22 mouse cellular contexts compared by ENCODE assay signal in genomic region chr9:119908708-119909107, GRCm38 (mm10). TPM values are rescaled to one million over a fixed set of nuclear protein-coding genes. Genes with fewer than 3 reads are reported as not detected.
DNase-seq lines count a peak whose midpoint lies in the region; ATAC-seq and TF ChIP-seq lines count a peak whose summit lies in the region.
"Had no signal": no experiment of that assay in that cellular context is flagged by ENCODE, and none has a peak within 500 bp of the region (broad histone marks: within the 10 kb centered on the region; RNA-seq: fewer than 3 reads in every experiment).

No protein-coding gene starts in this region.

- 64% methylated on average over 3 of the region's 3 CpGs for WGBS in kidney, embryonic 14.5 days
- WGBS in kidney, embryonic 15.5 days = 50% methylated on average over 3 of the region's 3 CpGs
- 60% methylated on average over 3 of the region's 3 CpGs for WGBS in kidney, embryonic 16.5 days
- WGBS in kidney, postnatal 0 days = 55% methylated on average over 3 of the region's 3 CpGs
- WGBS in kidney, adult 2 months = 64% methylated on average over 3 of the region's 3 CpGs

- H3K9me3 ChIP-seq in kidney, embryonic 14.5 days (ENCODE audit: control insufficient read depth, low read length) = no peaks in the 10 kb centered on the region
- no peaks in the 10 kb centered on the region for H3K9me3 ChIP-seq in kidney, embryonic 15.5 days (replicated peaks)
- no peaks in the 10 kb centered on the region for H3K9me3 ChIP-seq in kidney, embryonic 16.5 days (ENCODE audit: low read length)
- no peaks in the 10 kb centered on the region for H3K9me3 ChIP-seq in kidney, postnatal 0 days (replicated peaks; ENCODE audit: low read length)
- H3K9me3 ChIP-seq: G1E had no signal

- peaks cover 94% of the 10 kb centered on the region for H3K36me3 ChIP-seq in kidney, embryonic 14.5 days (ENCODE audit: control insufficient read depth, insufficient read depth, low read length)
- H3K36me3 ChIP-seq in kidney, embryonic 15.5 days = peaks cover 99% of the 10 kb centered on the region
- peaks cover 87% of the 10 kb centered on the region for H3K36me3 ChIP-seq in kidney, embryonic 16.5 days (ENCODE audit: insufficient read depth, low read length)
- peaks cover 83% of the 10 kb centered on the region for H3K36me3 ChIP-seq in kidney, postnatal 0 days (ENCODE audit: insufficient read depth, low read length)
- peaks cover 7% of the 10 kb centered on the region for H3K36me3 ChIP-seq in kidney, adult 2 months (ENCODE audit: control insufficient read depth, insufficient read depth, low read length)

- H3K27ac ChIP-seq in kidney, embryonic 14.5 days (ENCODE audit: low read depth, low read length) = no peak overlapping the region
- H3K27ac ChIP-seq in kidney, embryonic 15.5 days = peak overlapping the region; percentile 18; the same call in 1 of the 2 replicates
- H3K27ac ChIP-seq in kidney, embryonic 16.5 days (ENCODE audit: low read length) = no peak overlapping the region
- no peak overlapping the region for H3K27ac ChIP-seq in kidney, postnatal 0 days
- no peak overlapping the region for H3K27ac ChIP-seq in kidney, adult 2 months (ENCODE audit: insufficient read depth, low read depth, low read length)

- no peaks in the 10 kb centered on the region for H3K4me1 ChIP-seq in kidney, embryonic 14.5 days (ENCODE audit: control insufficient read depth, insufficient read depth, low read length)
- 0 out of 2 replicates have a peak, but pooled peaks cover 5% of the 10 kb centered on the region for H3K4me1 ChIP-seq in kidney, embryonic 15.5 days
- no peaks in the 10 kb centered on the region for H3K4me1 ChIP-seq in kidney, embryonic 16.5 days (ENCODE audit: insufficient read depth, low read length)
- H3K4me1 ChIP-seq in kidney, postnatal 0 days (replicated peaks; ENCODE audit: insufficient read depth, low read length) = no peaks in the 10 kb centered on the region
- H3K4me1 ChIP-seq in kidney, adult 2 months (ENCODE audit: control insufficient read depth, insufficient read depth, low read length) = no peaks in the 10 kb centered on the region

- TF ChIP-seq CTCF in kidney, postnatal 0 days (IDR thresholded peaks at IDR 0.05; ENCODE audit: low read depth) = no peak
- no peak for TF ChIP-seq CTCF in kidney, adult 2 months (conservative IDR thresholded peaks at IDR 0.05; ENCODE audit: insufficient read depth, insufficient read length, low read depth, low read length)

- H3K9ac ChIP-seq in kidney, embryonic 14.5 days (ENCODE audit: low read depth, low read length) = no peak overlapping the region
- H3K9ac ChIP-seq in kidney, embryonic 15.5 days = no peak overlapping the region
- no peak overlapping the region for H3K9ac ChIP-seq in kidney, embryonic 16.5 days (replicated peaks; ENCODE audit: low read length)
- no peak overlapping the region for H3K9ac ChIP-seq in kidney, postnatal 0 days (ENCODE audit: low read depth, low read length)

- no peak overlapping the region for H3K4me3 ChIP-seq in kidney, embryonic 14.5 days (ENCODE audit: low read length)
- H3K4me3 ChIP-seq in kidney, embryonic 15.5 days (replicated peaks) = no peak overlapping the region
- no peak overlapping the region for H3K4me3 ChIP-seq in kidney, embryonic 16.5 days (ENCODE audit: low read length)
- no peak overlapping the region for H3K4me3 ChIP-seq in kidney, postnatal 0 days (replicated peaks; ENCODE audit: low read depth, low read length)
- no peak overlapping the region for H3K4me3 ChIP-seq in kidney, adult 2 months (ENCODE audit: insufficient read depth, low read depth, low read length)

- no peak for TF ChIP-seq POLR2A in kidney, adult 2 months (IDR thresholded peaks at IDR 0.05; ENCODE audit: low read depth, low read length)

- no peaks in the 10 kb centered on the region for H3K27me3 ChIP-seq in kidney, embryonic 14.5 days (ENCODE audit: control insufficient read depth, insufficient read depth, low read length)
- H3K27me3 ChIP-seq in kidney, embryonic 15.5 days = no peaks in the 10 kb centered on the region
- H3K27me3 ChIP-seq in kidney, embryonic 16.5 days (ENCODE audit: insufficient read depth, low read length) = no peaks in the 10 kb centered on the region
- H3K27me3 ChIP-seq in kidney, postnatal 0 days (ENCODE audit: insufficient read depth, low read length) = no peaks in the 10 kb centered on the region
- no peaks in the 10 kb centered on the region for H3K27me3 ChIP-seq in kidney, adult 2 months (replicated peaks; ENCODE audit: control insufficient read depth, insufficient read depth, low read length)
- H3K27me3 ChIP-seq: CH12.LX, Patski had no signal

- peak; percentile 87 for ATAC-seq in kidney, embryonic 14.5 days (ENCODE audit: low FRiP score, low TSS enrichment)
- ATAC-seq in kidney, embryonic 15.5 days (replicated peaks; ENCODE audit: low FRiP score) = peak; percentile 73
- ATAC-seq in kidney, embryonic 16.5 days (ENCODE audit: low FRiP score, low TSS enrichment) = peak; percentile 80
- no peak; the same call in 1 of the 2 replicates for ATAC-seq in kidney, postnatal 0 days (replicated peaks; ENCODE audit: low FRiP score, low read depth)
- ATAC-seq: activated CD4-positive, CD25-positive, alpha-beta regulatory T cell, adult 4 months; CD4-positive, CD25-positive, alpha-beta regulatory T cell, adult 4 months; Patski had no signal

- H3K4me2 ChIP-seq in kidney, embryonic 14.5 days (replicated peaks; ENCODE audit: low read depth, low read length) = no peak overlapping the region
- H3K4me2 ChIP-seq in kidney, embryonic 15.5 days = no peak overlapping the region
- no peak overlapping the region for H3K4me2 ChIP-seq in kidney, embryonic 16.5 days (replicated peaks; ENCODE audit: low read depth, low read length)
- no peak overlapping the region for H3K4me2 ChIP-seq in kidney, postnatal 0 days (ENCODE audit: low read length)

- no peak for DNase-seq in kidney, adult 9 months
- no peak for DNase-seq in kidney, postnatal 36 days
- DNase-seq in kidney, postnatal 4 days = no peak
- peak; percentile 83 for DNase-seq in kidney, postnatal 0 days (ENCODE audit: low spot score)
- no peak for DNase-seq in kidney, adult 2 months
- DNase-seq: adrenal gland, adult 2 months; adrenal gland, adult 8-10 months; adrenal gland, postnatal 10 days; adrenal gland, postnatal 14 days; adrenal gland, postnatal 25 days; adrenal gland, postnatal 36 days; B cell, adult 2 months; cerebellum, adult 11 months; cerebellum, adult 11-12 months had no signal

RNA-seq across cellular contexts. Expression of gene Wdr48, which starts 14.0 kb away (rescaled TPM):
- polyA plus RNA-seq in kidney, embryonic 14.5 days (2014; fragmentation: Nextera tagmentation; extraction: Ambion mirVana) = 41.8 and 58.4 TPM in 2 replicates
- 51.9 and 53.6 TPM in 2 replicates for polyA plus RNA-seq in kidney, embryonic 15.5 days (2015; fragmentation: Nextera tagmentation; extraction: Ambion mirVana)
- polyA plus RNA-seq in kidney, embryonic 16.5 days (2015; fragmentation: Nextera tagmentation; extraction: Ambion mirVana) = 54.2 and 56.5 TPM in 2 replicates
- polyA plus RNA-seq in kidney, postnatal 0 days (2015; fragmentation: Nextera tagmentation; extraction: Ambion mirVana) = 30.8 and 31.1 TPM in 2 replicates
- polyA plus RNA-seq in kidney, adult 2 months (2012; rRNA removed) = 27.3 and 32.2 TPM in 2 replicates

RNA-seq across cellular contexts. Expression of gene Gorasp1, which starts 28.7 kb away (rescaled TPM):
- 17.8 and 22.1 TPM in 2 replicates for polyA plus RNA-seq in kidney, embryonic 14.5 days (2014; fragmentation: Nextera tagmentation; extraction: Ambion mirVana)
- polyA plus RNA-seq in kidney, embryonic 15.5 days (2015; fragmentation: Nextera tagmentation; extraction: Ambion mirVana) = 27.7 and 29.7 TPM in 2 replicates
- polyA plus RNA-seq in kidney, embryonic 16.5 days (2015; fragmentation: Nextera tagmentation; extraction: Ambion mirVana) = 28.0 and 29.5 TPM in 2 replicates
- 18.3 and 19.1 TPM in 2 replicates for polyA plus RNA-seq in kidney, postnatal 0 days (2015; fragmentation: Nextera tagmentation; extraction: Ambion mirVana)
- polyA plus RNA-seq in kidney, adult 2 months (2012; rRNA removed) = 17.8 and 20.7 TPM in 2 replicates

RNA-seq across cellular contexts. Expression of gene Ttc21a, which starts 28.7 kb away (rescaled TPM):
- polyA plus RNA-seq in kidney, embryonic 14.5 days (2014; fragmentation: Nextera tagmentation; extraction: Ambion mirVana) = 0.06 and 0.19 TPM in 2 replicates
- polyA plus RNA-seq in kidney, embryonic 15.5 days (2015; fragmentation: Nextera tagmentation; extraction: Ambion mirVana) = 0.26 and 0.29 TPM in 2 replicates
- polyA plus RNA-seq in kidney, embryonic 16.5 days (2015; fragmentation: Nextera tagmentation; extraction: Ambion mirVana) = 0.20 and 0.35 TPM in 2 replicates
- 0.03 and 0.06 TPM in 2 replicates for polyA plus RNA-seq in kidney, postnatal 0 days (2015; fragmentation: Nextera tagmentation; extraction: Ambion mirVana)
- polyA plus RNA-seq in kidney, adult 2 months (2012; rRNA removed) = 0.06 and 0.07 TPM in 2 replicates
- polyA plus RNA-seq: activated CD4-positive, CD25-positive, alpha-beta regulatory T cell, adult 4 months had no signal
